Mouse (Mus musculus) midbrain, embryonic 14.5 days (tissue): ENCODE data around the gene Mpeg1. TPM values are rescaled to one million over a fixed set of nuclear protein-coding genes. Genes with fewer than 3 reads are reported as not detected.

Source experiments
- ATAC-seq: fragments of 200-750 bp; cut with Nextera tagmentation; 2 replicates; pipeline ENCODE4 v1.8.0; 2017; ENCODE audit warnings: moderate number of reproducible peaks, moderate library complexity; ENCODE audit not compliant: low FRiP score, low TSS enrichment
- DNase-seq: peaks from one replicate; pipeline ENCODE4 v3.0.0-alpha.2; 2015
- H3K27ac ChIP-seq: fragments of 300-500 bp; sonication (generic); replicated peaks from 2 replicates; pipeline ENCODE4 v1.5.1; 2014; ENCODE audit warnings: mild to moderate bottlenecking, low read depth, low read length, moderate library complexity
- H3K27me3 ChIP-seq: fragments of 300-500 bp; sonication (generic); 2 replicates; pipeline ENCODE4 v1.6.1; 2014; ENCODE audit warnings: low read length, control low read depth, mixed read lengths; ENCODE audit not compliant: control insufficient read depth, insufficient read depth
- H3K36me3 ChIP-seq: fragments of 300-500 bp; sonication (generic); 2 replicates; pipeline ENCODE4 v1.6.1; 2014; ENCODE audit warnings: low read length, control low read depth; ENCODE audit not compliant: control insufficient read depth, insufficient read depth
- H3K4me1 ChIP-seq: fragments of 300-500 bp; sonication (generic); 2 replicates; pipeline ENCODE4 v1.6.1; 2014; ENCODE audit warnings: mild to moderate bottlenecking, antibody characterized with exemption, low read length, control low read depth; ENCODE audit not compliant: control insufficient read depth, insufficient read depth
- H3K4me2 ChIP-seq: fragments of 300-500 bp; sonication (generic); 2 replicates; pipeline ENCODE4 v1.6.1; 2014; ENCODE audit warnings: mild to moderate bottlenecking, low read length, moderate library complexity
- H3K4me3 ChIP-seq: fragments of 300-500 bp; sonication (generic); replicated peaks from 2 replicates; pipeline ENCODE4 v1.5.1; 2014; ENCODE audit warnings: low read depth, low read length
- H3K9ac ChIP-seq: fragments of 300-500 bp; sonication (generic); replicated peaks from 2 replicates; pipeline ENCODE4 v1.6.1; 2014; ENCODE audit warnings: mild to moderate bottlenecking, low read length, moderate library complexity
- H3K9me3 ChIP-seq: fragments of 300-500 bp; sonication (generic); 2 replicates; pipeline ENCODE4 v1.6.1; 2016; ENCODE audit warnings: low read length, control low read depth, mixed read lengths; ENCODE audit not compliant: control insufficient read depth
- WGBS: fragments of 180-500 bp; shearing (Covaris S2); extraction: QIAGEN DNeasy Blood & Tissue Kit; methylation state at CpG from one replicate; pipeline ENCODE4 v1.1.7; 2014; 5-methylcytosine and 5-hydroxymethylcytosine counted together
- polyA plus RNA-seq: library from polyadenylated mRNA; unstranded; fragments of >200 nt; fragmentation: Nextera tagmentation; extraction: Ambion mirVana; gene quantifications from 2 replicates; pipeline ENCODE4 v1.2.1, GENCODE M21; 2014

Gene Mpeg1
- polyA plus RNA-seq, 1 experiment from 2014 or later, result 1.00 TPM

DNA sequence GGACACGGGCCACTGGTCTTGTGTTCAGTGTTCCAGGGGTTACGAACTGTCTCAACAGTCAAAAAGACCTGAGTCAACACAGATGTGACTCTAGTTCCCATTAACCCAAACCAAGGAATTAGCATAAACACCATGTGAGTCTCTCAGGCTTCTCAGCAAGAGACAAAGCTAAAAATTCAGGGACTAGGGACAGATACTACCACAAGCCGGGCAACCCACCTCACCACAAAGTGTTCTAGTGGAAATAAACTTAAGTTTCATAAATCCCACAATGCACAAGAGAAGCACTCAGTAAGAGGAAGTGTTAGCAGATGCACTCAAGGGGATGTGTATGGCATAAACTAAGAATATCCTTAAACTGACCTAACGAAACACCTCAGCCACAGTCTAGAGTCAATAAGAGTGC, 25.6 kb upstream of the Mpeg1 start:
- H3K9me3 ChIP-seq, result no peaks in the 10 kb centered on the region
- H3K4me3 ChIP-seq, result no peak overlapping the region
- 76% methylated on average over 4 of the region's 4 CpGs for WGBS
- ATAC-seq (no peak), DNase-seq (no peak)
- H3K27me3 ChIP-seq, result no peaks in the 10 kb centered on the region
- no peak overlapping the region for H3K27ac ChIP-seq
- no peak overlapping the region for H3K4me2 ChIP-seq
- H3K36me3 ChIP-seq, result no peaks in the 10 kb centered on the region
- H3K9ac ChIP-seq, result no peak overlapping the region
- no peaks in the 10 kb centered on the region for H3K4me1 ChIP-seq

DNA sequence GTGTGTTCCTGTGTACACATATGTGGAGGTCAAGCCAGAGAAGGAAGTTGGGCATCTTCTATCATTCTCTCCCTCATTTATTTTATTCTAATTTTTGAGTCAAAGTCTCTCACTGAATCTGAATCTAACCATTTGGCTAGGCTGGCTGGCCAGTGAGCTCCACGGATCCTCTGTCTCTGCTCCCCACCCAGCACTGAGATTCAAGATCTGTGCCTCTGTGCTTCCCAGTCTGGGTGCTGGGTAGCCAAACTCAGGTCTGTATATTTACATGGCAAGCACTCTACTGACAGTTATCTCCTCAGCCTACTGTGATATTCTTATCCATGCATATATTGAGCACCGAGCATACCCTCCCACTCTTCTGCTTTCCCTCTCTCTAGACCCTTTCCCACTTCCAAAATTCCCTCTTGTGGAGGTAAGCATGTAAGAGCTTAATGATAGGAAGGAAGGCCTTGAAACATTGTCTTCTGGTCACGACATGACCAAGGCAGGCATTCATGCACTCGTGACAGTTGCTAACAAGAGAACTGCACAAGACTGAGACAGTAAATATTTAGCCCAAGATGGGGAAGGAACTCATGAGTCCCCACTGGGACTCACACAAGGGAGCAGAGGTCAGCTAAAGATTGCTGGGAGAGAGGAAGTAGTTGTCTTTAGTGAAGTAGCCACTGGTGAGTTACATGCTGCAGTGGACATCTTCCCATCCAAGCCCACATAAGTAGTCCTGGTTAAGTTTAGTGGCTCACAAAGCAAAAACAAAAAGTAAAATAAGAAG, 24.6 kb upstream of the Mpeg1 start:
- H3K9ac ChIP-seq, result no peak overlapping the region
- no peaks in the 10 kb centered on the region for H3K4me1 ChIP-seq
- no peaks in the 10 kb centered on the region for H3K36me3 ChIP-seq
- H3K4me3 ChIP-seq, result no peak overlapping the region
- no peaks in the 10 kb centered on the region for H3K9me3 ChIP-seq
- H3K4me2 ChIP-seq, result no peak overlapping the region
- DNase-seq, result no peak
- H3K27me3 ChIP-seq, result no peaks in the 10 kb centered on the region
- WGBS, result 85% methylated on average over 4 of the region's 4 CpGs
- ATAC-seq, result no peak
- no peak overlapping the region for H3K27ac ChIP-seq

DNA sequence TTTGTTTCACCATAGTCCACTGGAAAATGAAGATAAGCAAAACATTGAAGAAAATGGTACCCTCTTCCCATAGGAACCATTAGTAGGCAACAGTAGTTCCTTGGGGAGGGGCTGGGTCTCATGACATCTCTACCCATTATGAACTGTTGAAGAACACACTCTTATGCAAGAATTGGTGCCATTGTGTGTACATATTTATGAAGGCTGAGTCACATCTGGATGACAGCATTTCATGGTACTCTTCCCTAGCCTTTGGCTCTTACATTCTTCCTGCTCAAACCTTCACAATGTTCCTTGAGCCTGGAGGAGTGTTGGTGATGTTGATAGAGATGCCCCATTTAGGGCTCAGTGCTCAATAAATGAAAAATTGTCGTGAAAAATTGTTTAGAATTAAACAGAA, 21.0 kb upstream of the Mpeg1 start:
- Histone ChIP-seq H3K4me3 (no peak overlapping the region), H3K27ac (no peak overlapping the region), H3K9me3 (no peaks in the 10 kb centered on the region), H3K27me3 (no peaks in the 10 kb centered on the region), H3K4me1 (no peaks in the 10 kb centered on the region), H3K4me2 (no peak overlapping the region), H3K9ac (no peak overlapping the region), H3K36me3 (no peaks in the 10 kb centered on the region)
- no peak for DNase-seq
- WGBS, result 49% methylated on average over 1 of the region's 1 CpGs
- no peak for ATAC-seq

DNA sequence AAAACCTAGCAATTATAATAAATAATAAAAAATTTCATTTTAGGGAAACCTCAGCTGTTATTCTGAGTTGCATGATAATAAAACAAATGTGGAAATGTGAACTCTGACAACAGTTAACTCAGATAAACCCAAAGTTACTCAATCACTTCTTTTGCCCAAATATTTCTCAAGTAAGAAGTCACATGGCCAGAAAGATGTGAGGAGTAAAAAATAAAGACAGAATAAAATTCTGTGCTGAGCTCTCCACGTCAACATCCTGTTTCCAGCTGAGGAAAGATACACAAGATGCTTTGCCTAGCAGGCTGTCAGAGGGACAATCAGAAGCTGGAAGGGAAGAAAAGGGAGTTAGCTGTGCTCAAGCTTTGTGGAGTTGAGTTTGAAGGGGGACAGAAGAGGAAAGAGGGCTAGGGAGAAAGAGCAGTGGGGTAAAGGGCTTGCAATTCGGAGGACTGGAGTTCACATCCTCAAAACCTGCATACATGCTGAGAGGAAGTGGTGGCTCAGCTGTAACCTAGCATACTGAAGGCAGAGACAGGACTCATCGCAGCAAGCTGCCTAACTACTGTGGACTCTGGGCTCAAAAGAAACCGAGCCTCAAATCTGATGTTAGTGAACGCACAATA, 20.4 kb upstream of the Mpeg1 start:
- Histone ChIP-seq H3K4me3 (no peak overlapping the region), H3K27me3 (no peaks in the 10 kb centered on the region), H3K4me1 (no peaks in the 10 kb centered on the region), H3K27ac (no peak overlapping the region), H3K4me2 (no peak overlapping the region), H3K9me3 (no peaks in the 10 kb centered on the region), H3K9ac (no peak overlapping the region), H3K36me3 (no peaks in the 10 kb centered on the region)
- ATAC-seq (no peak), DNase-seq (no peak)
- WGBS, result 66% methylated on average over 5 of the region's 5 CpGs

DNA sequence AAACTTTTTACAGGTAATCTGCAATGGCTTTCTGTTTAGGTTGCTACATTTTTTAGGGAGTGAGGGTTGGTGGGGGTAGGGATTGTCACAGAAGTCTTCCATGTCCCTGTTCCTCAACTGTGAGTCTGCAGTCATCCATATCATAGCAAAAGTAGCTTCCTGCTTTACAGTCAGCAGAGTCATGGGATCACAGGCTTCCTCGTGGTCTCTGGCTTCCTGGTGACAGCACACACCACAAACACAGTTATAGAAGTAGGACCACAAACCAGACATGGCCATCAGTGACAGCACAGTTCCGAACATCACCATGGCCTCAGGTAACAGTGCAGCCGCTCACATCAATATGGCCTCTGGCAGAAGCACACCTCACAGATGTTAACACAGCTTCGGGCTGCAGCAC, 18.0 kb upstream of the Mpeg1 start:
- Histone ChIP-seq H3K36me3 (no peaks in the 10 kb centered on the region), H3K4me3 (no peak overlapping the region), H3K9me3 (no peaks in the 10 kb centered on the region), H3K9ac (no peak overlapping the region), H3K27me3 (no peaks in the 10 kb centered on the region), H3K27ac (no peak overlapping the region), H3K4me1 (no peaks in the 10 kb centered on the region), H3K4me2 (no peak overlapping the region)
- WGBS, result 83% methylated on average over 4 of the region's 4 CpGs
- DNase-seq (no peak), ATAC-seq (no peak)

DNA sequence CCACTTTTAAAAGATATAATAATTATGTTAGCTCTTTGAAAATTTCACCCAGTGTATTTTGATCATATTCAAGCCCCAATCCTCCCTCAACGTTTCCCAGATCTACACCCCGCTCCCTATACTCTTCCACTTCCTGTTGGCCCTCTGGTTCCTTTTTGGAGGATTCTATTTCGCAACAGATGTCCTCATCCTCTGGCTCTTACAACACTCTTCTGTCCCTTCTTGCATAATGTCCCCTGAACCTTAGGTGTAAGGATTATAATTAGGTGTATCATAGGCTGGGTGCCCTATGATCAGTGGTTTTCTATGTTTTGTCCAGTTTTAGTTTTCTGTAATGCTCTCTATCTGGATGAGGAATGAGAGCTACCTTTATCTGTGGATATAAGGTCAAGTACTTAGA, 15.6 kb upstream of the Mpeg1 start:
- H3K9me3 ChIP-seq, result no peaks in the 10 kb centered on the region
- no peak overlapping the region for H3K4me2 ChIP-seq
- ATAC-seq, result no peak
- WGBS, result 93% methylated on average over 3 of the region's 3 CpGs
- no peaks in the 10 kb centered on the region for H3K36me3 ChIP-seq
- no peaks in the 10 kb centered on the region for H3K27me3 ChIP-seq
- no peak overlapping the region for H3K4me3 ChIP-seq
- DNase-seq, result no peak
- H3K4me1 ChIP-seq, result no peaks in the 10 kb centered on the region
- no peak overlapping the region for H3K27ac ChIP-seq
- no peak overlapping the region for H3K9ac ChIP-seq

DNA sequence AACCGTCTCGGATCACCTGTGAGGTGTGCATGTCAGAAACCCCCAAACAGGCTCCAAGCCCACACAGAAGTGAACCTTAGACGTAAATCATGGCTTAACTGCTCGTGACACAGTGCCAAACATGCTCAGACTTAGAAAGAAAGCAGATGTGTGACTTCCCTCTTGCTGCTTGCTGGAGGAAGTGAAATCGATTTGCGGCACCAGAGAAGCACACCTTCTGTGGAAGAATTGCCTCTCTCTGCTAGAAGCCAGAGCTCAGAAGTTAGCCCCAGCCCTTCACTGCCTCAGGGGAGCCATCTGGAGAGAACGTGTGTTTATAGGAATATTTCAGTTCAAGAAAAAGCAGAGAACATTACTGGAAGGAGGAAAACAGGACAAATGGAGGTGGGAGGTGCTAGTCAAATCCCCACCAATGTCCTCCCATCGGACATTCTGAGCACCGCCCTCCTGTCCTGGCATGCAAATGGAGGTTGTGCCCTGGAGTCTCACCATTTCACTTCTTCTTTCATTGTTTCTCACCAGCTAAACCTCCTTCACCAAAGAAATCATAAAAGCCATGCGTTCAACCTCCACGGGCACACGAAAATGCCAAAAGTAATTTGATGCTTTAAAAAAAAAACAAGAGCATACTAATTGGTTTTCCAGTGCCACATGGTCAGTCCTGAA, 3.0 kb upstream of the Mpeg1 start:
- Histone ChIP-seq H3K36me3 (no peaks in the 10 kb centered on the region), H3K4me3 (no peak overlapping the region), H3K9ac (no peak overlapping the region), H3K27me3 (no peaks in the 10 kb centered on the region), H3K9me3 (no peaks in the 10 kb centered on the region), H3K4me1 (no peaks in the 10 kb centered on the region), H3K27ac (no peak overlapping the region), H3K4me2 (no peak overlapping the region)
- 88% methylated on average over 12 of the region's 12 CpGs for whole genome bisulfite sequencing
- ATAC-seq (no peak), DNase-seq (no peak)

DNA sequence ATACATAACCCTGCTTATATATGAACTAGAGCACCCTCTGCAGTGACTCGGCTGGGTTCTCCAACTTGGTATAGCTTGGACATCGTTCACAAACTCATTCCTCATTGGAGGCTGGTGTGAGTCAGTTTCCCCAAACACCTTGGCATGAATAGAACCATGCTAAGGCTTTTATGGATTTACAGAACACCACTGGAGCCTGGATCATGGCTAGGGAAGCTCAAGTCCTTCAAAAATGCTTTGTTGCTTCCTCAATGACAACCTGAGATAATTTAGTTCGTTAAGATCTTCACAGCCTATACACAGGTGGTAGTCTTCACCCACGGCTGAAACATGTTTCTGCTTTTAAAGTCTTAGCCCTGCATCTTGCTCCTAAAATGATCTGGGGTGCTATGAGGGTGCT, 1.1 kb upstream of the Mpeg1 start:
- ATAC-seq (no peak), DNase-seq (no peak)
- Histone ChIP-seq H3K27ac (no peak overlapping the region), H3K4me2 (no peak overlapping the region), H3K9ac (no peak overlapping the region), H3K36me3 (no peaks in the 10 kb centered on the region), H3K27me3 (no peaks in the 10 kb centered on the region), H3K4me3 (no peak overlapping the region), H3K4me1 (no peaks in the 10 kb centered on the region), H3K9me3 (no peaks in the 10 kb centered on the region)
- WGBS, result 89% methylated on average over 4 of the region's 4 CpGs
